Mouse (Mus musculus): Measurements from ENCODE around the gene Etnk1.

- TF ChIP-seq CTCF (IDR thresholded peaks at IDR 0.05; ENCODE audit: low read depth) (no peak), EP300 (optimal IDR thresholded peaks at IDR 0.05) (no peak)
These were observed 17.1 kb downstream of the Etnk1 start for GRCm38 (mm10) chr6:143184099-143184498.
